Mouse (Mus musculus): ENCODE measurements around the gene Neurl2.

The Neurl2 gene

GRCm38 (mm10) chr2:164785481-164786387 is 47.5 kb downstream of the Neurl2 start, which contains the start of gene Snx21:
Gene Snx21, plus strand, starts transcription at chr2:164785823.
- DNase-seq: peak; percentile 96

DNA sequence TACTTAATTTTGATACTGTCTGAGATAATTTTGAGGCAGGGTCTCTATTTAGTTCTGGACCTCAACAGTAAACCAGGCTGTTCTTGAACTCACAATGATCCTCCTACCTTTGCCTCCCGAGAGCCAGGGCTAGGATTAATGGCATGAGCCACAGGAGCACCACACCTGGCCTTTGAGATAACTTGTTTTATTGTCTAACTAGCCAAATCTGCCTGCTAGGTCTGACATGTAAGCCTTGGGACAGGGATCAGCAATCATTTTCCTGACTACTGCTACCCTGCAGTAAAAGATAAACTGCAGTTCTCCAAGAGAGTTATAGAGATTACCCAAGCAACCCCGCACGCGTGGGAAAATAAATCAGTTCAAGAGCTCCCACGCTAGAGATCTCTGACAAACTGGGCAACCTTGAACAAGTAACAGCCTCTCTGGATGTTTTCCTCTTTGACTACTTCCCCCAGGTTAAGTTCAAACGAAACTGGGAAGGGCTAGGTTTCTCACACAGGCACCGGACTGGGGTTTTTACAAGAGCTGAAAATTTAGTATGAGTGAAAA is 48.3 kb downstream of the Neurl2 start:
- DNase-seq: no peak

GRCm38 (mm10) chr2:164783926-164784581 is 49.2 kb downstream of the Neurl2 start:
- no peak for DNase-seq

DNA sequence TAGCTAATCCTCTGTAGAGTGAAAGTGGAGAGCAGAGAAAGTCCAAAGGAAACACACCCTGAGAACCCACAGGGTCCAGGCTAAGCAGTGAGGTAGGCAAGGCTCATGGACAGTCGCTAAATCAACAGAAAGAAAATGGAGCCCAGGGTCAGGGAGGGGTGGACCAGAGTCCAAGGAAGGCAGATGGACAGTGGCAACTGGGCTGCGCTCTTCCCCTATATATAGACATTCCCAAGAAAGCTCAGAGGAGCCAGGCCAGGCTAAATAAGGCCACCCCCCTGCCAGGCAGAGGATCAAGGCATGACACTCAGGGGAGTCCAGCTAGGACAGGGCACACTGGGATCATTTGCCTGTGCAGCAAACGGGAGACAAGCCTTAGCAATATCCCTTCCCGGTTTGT is 51.4 kb downstream of the Neurl2 start:
- no peak for DNase-seq
